Mouse (Mus musculus): ENCODE results near the gene Olfr263.
"Not testable (repeated sequence)": the region's sequence is repeated elsewhere in the genome, so short reads cannot be mapped to it uniquely, and the experiment has no call there.

The Olfr263 gene

GRCm38 (mm10) chr13:21129339-21129738 lies at the start of gene Olfr263:
Olfr263 (plus strand) TSS chr13:21129639.
- DNase-seq (ENCODE audit: low spot score), result not testable (repeated sequence)

- DNase-seq (ENCODE audit: low spot score), result no peak
Measured at GRCm38 (mm10) chr13:21082686-21083085, 46.8 kb upstream of the Olfr263 start.

- DNase-seq (ENCODE audit: low spot score), result no peak
Measured at GRCm38 (mm10) chr13:21109759-21110158, 19.7 kb upstream of the Olfr263 start.

DNA sequence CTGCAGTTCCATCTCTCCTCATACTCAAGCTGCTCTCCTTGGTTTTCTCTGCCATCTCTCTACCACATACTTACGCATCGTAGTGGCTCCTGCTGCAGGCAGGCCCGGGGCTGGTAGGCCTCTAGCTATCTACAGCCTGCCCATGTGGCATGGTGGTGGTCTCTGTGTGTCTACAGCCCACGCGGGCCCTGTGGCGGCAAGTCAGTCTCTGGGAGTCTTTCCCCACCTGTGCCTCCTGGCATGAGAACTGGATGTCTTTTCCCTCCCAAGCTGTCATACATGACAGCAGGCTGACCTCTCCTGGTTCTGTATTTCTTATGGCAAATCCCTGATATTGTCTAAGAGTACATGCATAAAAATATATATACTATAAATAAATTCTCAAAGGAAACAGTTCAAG lies 19.0 kb upstream of the Olfr263 start:
- DNase-seq (ENCODE audit: low spot score), result no peak

- DNase-seq (ENCODE audit: low spot score), result not testable (repeated sequence)
Measured at GRCm38 (mm10) chr13:21111183-21111582, 18.3 kb upstream of the Olfr263 start, which contains the start of gene Olfr1369-ps1. Olfr1369-ps1 (plus strand) TSS chr13:21111483.

- no peak for DNase-seq (ENCODE audit: low spot score)
Measured at GRCm38 (mm10) chr13:21114121-21114520, 15.3 kb upstream of the Olfr263 start.

DNA sequence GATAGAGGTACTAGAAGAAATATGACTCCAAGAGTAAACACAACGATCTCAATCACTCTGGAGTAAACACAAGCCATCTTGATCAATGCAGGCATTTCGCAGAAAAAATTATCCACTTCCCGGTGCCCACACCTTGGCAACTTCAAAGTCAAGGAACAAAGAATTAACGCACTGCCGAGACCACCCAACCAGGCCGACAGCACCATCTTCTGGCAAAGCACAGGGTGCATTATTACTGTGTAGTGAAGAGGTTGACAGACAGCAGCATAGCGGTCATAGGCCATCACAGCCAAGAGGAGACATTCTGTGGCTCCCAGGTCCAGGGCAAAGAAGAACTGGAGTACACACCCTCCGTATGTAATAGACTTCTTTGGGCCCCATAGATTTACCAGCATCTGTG lies 13.0 kb downstream of the Olfr263 start:
- no peak for DNase-seq (ENCODE audit: low spot score)

- DNase-seq (ENCODE audit: low spot score), result no peak
Measured at GRCm38 (mm10) chr13:21145767-21146166, 16.3 kb downstream of the Olfr263 start, which contains the start of gene Olfr1368. Olfr1368 (minus strand) TSS chr13:21145867.

DNA sequence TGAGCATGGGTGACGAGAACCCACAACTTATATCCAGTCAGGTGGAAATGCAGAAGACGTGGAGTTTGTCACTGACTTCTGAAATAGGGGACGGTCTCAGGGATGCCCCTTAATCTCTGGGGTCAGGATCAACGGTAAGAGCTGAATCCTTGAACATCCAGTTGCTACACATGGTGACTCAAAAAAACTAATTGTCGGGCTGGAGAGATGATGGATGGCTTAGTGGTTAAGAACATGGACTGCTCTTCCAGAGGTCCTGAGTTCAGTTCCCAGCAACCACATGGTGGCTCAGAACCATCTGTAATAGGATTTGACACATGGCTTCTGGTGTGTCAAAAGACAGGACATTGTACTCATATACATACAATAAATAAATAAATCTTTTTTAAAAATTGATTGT lies 26.4 kb downstream of the Olfr263 start:
- DNase-seq (ENCODE audit: low spot score), result no peak

DNA sequence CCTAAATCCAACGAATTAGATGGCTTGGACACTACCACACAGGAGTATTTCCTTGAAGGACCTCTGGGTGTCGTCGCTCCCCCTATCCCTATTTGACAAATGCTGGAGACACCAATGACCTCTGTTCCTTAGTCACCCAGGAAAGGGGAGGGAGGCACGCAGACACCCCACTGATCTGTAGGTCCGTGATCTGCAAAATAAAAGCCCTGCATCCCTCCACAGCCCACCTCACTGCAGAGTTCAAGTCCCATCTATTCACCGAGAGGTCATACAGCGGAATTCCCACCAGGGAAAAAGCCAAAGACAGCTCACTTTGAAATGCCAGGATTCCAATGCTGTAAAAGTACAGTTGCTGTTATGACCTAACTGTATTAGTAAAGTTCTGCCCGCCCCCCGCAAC lies 28.6 kb downstream of the Olfr263 start:
- no peak for DNase-seq (ENCODE audit: low spot score)

DNA sequence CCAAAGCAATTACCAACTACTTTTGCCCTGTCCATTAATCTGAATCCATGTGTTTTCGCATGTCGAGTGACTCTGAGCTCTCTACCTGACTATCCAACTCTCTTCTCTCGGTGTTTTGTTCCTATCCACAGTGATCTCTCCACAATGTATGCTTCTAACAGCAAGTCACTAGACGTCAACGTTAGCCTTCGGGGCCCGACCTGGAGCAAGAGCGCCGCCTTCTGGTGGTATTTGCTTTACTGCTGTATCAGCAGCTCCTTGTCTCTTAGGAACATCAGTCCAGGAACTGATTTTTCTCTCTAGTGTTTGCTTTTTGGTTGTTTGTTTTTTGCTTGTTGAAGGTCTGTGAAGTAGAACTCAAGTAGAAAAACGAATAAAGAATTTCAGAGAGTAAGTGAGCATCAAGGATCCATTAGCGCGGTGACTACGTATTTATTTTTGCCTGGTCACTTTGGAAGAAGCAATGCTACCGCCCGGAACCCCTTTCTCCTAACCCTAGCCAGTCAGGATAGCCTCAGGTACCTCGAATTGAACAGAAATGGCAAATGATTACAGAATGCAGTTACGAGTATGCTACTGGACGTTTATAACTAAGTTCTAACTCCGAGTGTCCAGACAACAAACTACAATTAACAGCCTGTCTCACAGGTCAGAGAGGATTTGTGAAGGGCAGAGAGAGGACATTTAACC lies 29.5 kb downstream of the Olfr263 start:
- DNase-seq (ENCODE audit: low spot score), result peak; percentile 85

DNA sequence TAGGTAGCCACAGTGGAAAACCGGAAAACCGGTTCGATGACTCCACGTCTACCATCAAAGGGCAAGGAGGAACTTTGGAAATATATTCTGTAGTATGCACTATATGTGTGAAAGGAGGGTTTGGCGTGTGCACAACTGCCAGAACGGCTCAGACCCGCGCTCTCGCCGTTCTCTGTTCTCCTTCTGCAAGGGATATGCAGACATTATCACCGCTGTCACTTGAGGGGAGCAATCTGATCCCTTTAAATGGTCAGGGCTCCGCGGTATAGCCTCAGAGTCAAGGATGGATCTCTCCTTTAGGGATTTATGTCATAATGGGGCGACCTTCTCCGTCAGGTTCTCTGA lies 30.0 kb downstream of the Olfr263 start:
- no peak for DNase-seq (ENCODE audit: low spot score)

- no peak for DNase-seq (ENCODE audit: low spot score)
Measured at GRCm38 (mm10) chr13:21160041-21160511, 30.6 kb downstream of the Olfr263 start.

GRCm38 (mm10) chr13:21160657-21161590 lies 31.5 kb downstream of the Olfr263 start:
- DNase-seq (ENCODE audit: low spot score), result peak; percentile 90

GRCm38 (mm10) chr13:21161591-21161990 lies 32.2 kb downstream of the Olfr263 start:
- DNase-seq (ENCODE audit: low spot score), result no peak

DNA sequence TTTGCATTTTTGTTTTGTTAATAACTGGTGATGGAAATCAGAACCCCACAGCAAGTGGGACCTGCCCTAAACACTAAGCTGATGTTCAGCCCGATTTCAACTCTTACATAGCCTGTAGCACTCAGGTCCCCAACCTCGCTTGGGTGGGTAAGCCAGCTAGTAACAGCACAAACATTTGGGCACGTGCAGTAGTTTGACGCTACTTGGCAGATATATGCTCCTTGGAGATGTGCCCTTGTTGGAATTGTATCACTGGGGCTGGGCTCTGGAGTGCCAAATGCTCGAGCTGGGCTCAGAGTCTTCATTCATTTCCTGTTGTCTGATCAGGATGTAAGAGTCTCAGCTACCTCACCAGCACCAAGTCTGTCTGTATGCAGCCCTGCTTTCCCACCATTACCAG lies 33.2 kb downstream of the Olfr263 start:
- DNase-seq (ENCODE audit: low spot score), result no peak

DNA sequence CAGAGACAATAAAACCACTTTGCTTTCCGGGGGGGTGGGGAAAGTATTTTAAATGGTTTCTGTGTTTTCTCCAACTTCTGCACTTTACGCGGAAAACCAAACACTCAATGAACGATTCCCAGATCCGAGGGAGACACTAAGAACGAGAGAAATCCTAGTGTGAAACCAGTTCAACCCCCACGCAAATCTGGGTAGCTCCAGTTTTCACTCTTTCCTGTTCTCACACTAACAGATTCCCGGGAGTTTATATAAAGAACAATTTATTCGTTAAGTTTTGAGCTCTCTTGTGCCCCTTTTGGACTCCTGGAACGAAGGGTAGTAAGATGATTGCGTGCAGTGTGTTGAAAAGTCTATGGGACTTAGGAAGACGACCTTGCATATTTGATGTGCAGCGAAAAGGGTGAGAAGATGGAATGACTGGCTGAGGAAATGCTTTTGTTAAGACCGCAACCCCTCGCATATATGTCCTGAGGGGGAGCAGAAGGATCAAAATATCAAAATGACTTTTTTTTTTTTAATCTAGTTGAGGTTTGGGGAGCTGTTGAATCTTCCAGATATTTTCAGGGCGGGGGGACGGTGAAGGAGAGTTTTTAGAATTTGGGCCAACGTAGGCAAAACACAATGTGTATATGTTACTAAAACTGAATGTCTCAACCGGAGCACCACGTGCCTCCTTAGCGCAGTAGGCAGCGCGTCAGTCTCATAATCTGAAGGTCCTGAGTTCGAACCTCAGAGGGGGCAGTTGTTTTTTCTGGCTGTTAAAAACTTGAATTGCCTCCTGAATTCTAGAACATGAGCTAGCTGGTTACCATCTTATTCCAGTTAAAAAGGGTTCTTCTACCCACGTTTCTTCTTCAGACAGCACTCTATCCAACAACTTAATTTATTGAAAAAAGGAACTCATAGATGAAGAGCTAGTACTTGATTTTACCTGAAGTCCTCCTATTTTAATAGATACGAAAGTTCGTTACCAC lies 37.8 kb downstream of the Olfr263 start:
- peak; percentile 83 for DNase-seq (ENCODE audit: low spot score)

DNA sequence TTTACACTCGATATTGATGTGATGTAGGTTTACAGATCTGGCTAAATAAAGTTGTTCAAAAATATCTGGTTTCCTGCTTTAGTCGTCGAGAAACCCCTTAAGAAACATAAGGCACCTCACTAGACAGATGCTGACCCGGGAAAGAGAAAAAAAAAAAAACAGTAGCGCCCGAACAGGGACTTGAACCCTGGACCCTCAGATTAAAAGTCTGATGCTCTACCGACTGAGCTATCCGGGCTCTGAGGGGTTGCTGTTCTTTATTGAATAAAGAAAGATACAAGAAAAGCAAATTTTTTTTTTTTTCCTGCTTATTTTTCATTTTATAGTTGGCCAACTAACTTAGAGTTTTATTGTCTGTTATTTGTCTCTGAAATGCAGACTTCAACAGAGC lies 38.5 kb downstream of the Olfr263 start:
- DNase-seq (ENCODE audit: low spot score), result peak; percentile 40

DNA sequence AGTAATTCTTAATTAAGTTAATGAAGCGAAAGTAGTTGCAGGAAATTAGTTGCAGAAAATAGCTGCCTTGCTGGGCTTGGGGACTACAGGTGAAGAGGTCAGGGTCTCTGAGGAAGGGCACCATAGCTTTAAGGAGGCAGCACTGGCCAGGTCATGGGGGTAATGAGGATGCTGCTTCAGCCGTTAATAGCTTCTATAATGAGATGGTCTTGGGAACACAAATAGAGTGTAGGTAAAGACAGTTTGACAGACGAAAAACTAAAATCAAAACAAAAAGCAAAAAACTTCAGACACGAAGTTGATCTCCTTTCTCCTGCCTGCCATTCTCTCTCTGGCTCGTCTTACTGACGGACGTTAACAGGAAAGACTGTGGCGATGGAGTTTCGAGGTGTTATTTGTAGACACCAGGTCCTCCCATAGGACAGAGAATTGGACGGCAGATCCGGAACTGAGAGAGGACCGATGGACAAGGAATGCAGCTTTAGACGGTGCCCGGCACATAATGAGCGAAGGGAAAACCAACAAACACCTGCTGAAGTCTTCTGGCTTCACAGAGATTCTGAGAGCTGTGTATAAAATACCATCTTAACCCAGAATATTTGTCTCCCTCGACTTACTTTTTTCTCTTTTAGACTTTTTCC lies 39.1 kb downstream of the Olfr263 start:
- DNase-seq (ENCODE audit: low spot score), result peak; percentile 35

GRCm38 (mm10) chr13:21169121-21169656 lies 39.8 kb downstream of the Olfr263 start:
- no peak for DNase-seq (ENCODE audit: low spot score)

Data from T-cell, adult 2 months (primary cell).